ENCODE assay signal across 8 mouse cellular contexts in the genomic region with DNA sequence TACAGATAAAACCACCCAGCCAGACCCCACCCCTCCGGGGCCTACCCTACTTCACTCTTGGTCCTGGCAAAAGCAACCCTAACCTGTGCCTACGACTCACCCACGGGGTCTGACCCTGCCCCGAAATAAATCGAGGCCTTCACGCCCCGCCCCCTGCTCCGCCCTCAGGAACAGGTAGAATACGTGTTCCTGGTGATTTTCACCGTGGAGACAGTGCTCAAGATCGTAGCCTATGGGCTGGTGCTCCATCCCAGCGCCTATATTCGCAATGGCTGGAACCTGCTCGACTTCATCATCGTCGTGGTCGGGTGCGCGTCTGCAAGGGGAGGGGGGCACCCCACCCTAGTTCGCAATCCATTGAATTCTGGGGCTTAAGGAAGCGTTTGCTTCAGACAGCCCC. TPM values are rescaled to one million over a fixed set of nuclear protein-coding genes. Genes with fewer than 3 reads are reported as not detected.
DNase-seq lines count a peak whose midpoint lies in the region; ATAC-seq and TF ChIP-seq lines count a peak whose summit lies in the region.

No protein-coding gene starts in this region.

- H3K9ac ChIP-seq in heart, embryonic 11.5 days (ENCODE audit: low read depth, low read length) = no peak overlapping the region
- no peak overlapping the region for H3K9ac ChIP-seq in limb, embryonic 11.5 days (ENCODE audit: low read length)
- no peak overlapping the region for H3K9ac ChIP-seq in stomach, postnatal 0 days (ENCODE audit: low read length)

- 26% methylated on average over 21 of the region's 21 CpGs for WGBS in heart, embryonic 11.5 days (ENCODE audit: insufficient replicate concordance)
- WGBS in limb, embryonic 11.5 days = 26% methylated on average over 21 of the region's 21 CpGs
- WGBS in stomach, postnatal 0 days = 13% methylated on average over 21 of the region's 21 CpGs

- no peak for TF ChIP-seq CTCF in stomach, postnatal 0 days (IDR thresholded peaks at IDR 0.05; ENCODE audit: low read depth)

- peak overlapping the region; percentile 70 for H3K4me2 ChIP-seq in heart, embryonic 11.5 days
- H3K4me2 ChIP-seq in limb, embryonic 11.5 days (ENCODE audit: low read depth, severe bottlenecking) = peak overlapping the region; percentile 57
- peak overlapping the region; percentile 58 for H3K4me2 ChIP-seq in stomach, postnatal 0 days (replicated peaks; ENCODE audit: low read depth)

- no peak for DNase-seq in heart, adult 9 months (ENCODE audit: low spot score in 2 of 2)
- peak; percentile 10 for DNase-seq in right cerebral cortex, postnatal 25 days
- DNase-seq in right cerebral cortex, adult 18-20 months = no peak
- peak; percentile 21 for DNase-seq in limb, embryonic 11.5 days (ENCODE audit: low spot score)
- DNase-seq in stomach, postnatal 0 days (ENCODE audit: low spot score) = no peak
- DNase-seq in gastrocnemius, postnatal 10 days = no peak
- DNase-seq in adrenal gland, adult (ENCODE audit: inconsistent age in 2 of 2, low spot score in 1 of 2) = no peak

- H3K4me3 ChIP-seq in heart, embryonic 11.5 days (ENCODE audit: low read depth, low read length) = peak overlapping the region; percentile 38
- H3K4me3 ChIP-seq in limb, embryonic 11.5 days (ENCODE audit: low read depth, low read length) = peak overlapping the region; percentile 17
- peak overlapping the region; percentile 31 for H3K4me3 ChIP-seq in stomach, postnatal 0 days (ENCODE audit: low read depth, low read length)

- no peaks in the 10 kb centered on the region for H3K4me1 ChIP-seq in heart, embryonic 11.5 days (ENCODE audit: control insufficient read depth, insufficient read depth, low read length)
- H3K4me1 ChIP-seq in limb, embryonic 11.5 days (ENCODE audit: control insufficient read depth, insufficient read depth, low read length) = no peaks in the 10 kb centered on the region
- H3K4me1 ChIP-seq in stomach, postnatal 0 days (replicated peaks; ENCODE audit: control insufficient read depth, insufficient read depth) = no peaks in the 10 kb centered on the region

- TF ChIP-seq EP300 in stomach, postnatal 0 days (optimal IDR thresholded peaks at IDR 0.05) = no peak

- peaks cover 3% of the 10 kb centered on the region; the same call in 1 of the 2 replicates for H3K27me3 ChIP-seq in heart, embryonic 11.5 days (ENCODE audit: control insufficient read depth, insufficient read depth, low read length)
- H3K27me3 ChIP-seq in limb, embryonic 11.5 days (ENCODE audit: control insufficient read depth, insufficient read depth, low read length) = peaks cover 4% of the 10 kb centered on the region; the same call in 1 of the 2 replicates
- no peaks in the 10 kb centered on the region for H3K27me3 ChIP-seq in stomach, postnatal 0 days (ENCODE audit: control insufficient read depth, insufficient read depth, low read length)

- H3K36me3 ChIP-seq in heart, embryonic 11.5 days (ENCODE audit: control insufficient read depth, insufficient read depth, low read length) = no peaks in the 10 kb centered on the region
- H3K36me3 ChIP-seq in limb, embryonic 11.5 days (ENCODE audit: control insufficient read depth, insufficient read depth, low read length) = no peaks in the 10 kb centered on the region
- H3K36me3 ChIP-seq in stomach, postnatal 0 days (ENCODE audit: control insufficient read depth, insufficient read depth, low read length) = no peaks in the 10 kb centered on the region

- no peak for ATAC-seq in heart, embryonic 11.5 days (replicated peaks; ENCODE audit: insufficient number of reproducible peaks, low FRiP score, low TSS enrichment)
- ATAC-seq in limb, embryonic 11.5 days (ENCODE audit: insufficient number of reproducible peaks, low FRiP score, low TSS enrichment, low read depth) = no peak
- no peak for ATAC-seq in stomach, postnatal 0 days (ENCODE audit: low FRiP score, low TSS enrichment)

- no peak overlapping the region for H3K27ac ChIP-seq in heart, embryonic 11.5 days (ENCODE audit: low read depth, low read length)
- no peak overlapping the region for H3K27ac ChIP-seq in limb, embryonic 11.5 days (replicated peaks; ENCODE audit: low read depth, low read length)
- no peak overlapping the region for H3K27ac ChIP-seq in stomach, postnatal 0 days (replicated peaks)

- H3K9me3 ChIP-seq in heart, embryonic 11.5 days (replicated peaks; ENCODE audit: control insufficient read depth, low read length) = no peaks in the 10 kb centered on the region
- no peaks in the 10 kb centered on the region for H3K9me3 ChIP-seq in limb, embryonic 11.5 days (ENCODE audit: control insufficient read depth, low read length)
- H3K9me3 ChIP-seq in stomach, postnatal 0 days (ENCODE audit: control insufficient read depth, low read length) = no peaks in the 10 kb centered on the region

RNA-seq across cellular contexts. Expression of gene Cacna1f, which starts 3.2 kb away (rescaled TPM):
- polyA plus RNA-seq in heart, embryonic 11.5 days (2014; fragmentation: Nextera tagmentation; extraction: Ambion mirVana) = not detected in 2 replicates
- polyA plus RNA-seq in limb, embryonic 11.5 days (2014; fragmentation: Nextera tagmentation; extraction: Ambion mirVana) = not detected in 2 replicates
- polyA plus RNA-seq in stomach, postnatal 0 days (2015; fragmentation: Nextera tagmentation; extraction: Ambion mirVana) = not detected in 2 replicates
- not detected for total RNA-seq in gastrocnemius, postnatal 10 days (2021)

RNA-seq across cellular contexts. Expression of gene Ccdc22, which starts 4.7 kb away (rescaled TPM):
- 17.4 and 18.7 TPM in 2 replicates for polyA plus RNA-seq in heart, embryonic 11.5 days (2014; fragmentation: Nextera tagmentation; extraction: Ambion mirVana)
- polyA plus RNA-seq in limb, embryonic 11.5 days (2014; fragmentation: Nextera tagmentation; extraction: Ambion mirVana) = 29.8 and 31.2 TPM in 2 replicates
- polyA plus RNA-seq in stomach, postnatal 0 days (2015; fragmentation: Nextera tagmentation; extraction: Ambion mirVana) = 13.8 and 14.0 TPM in 2 replicates
- 10 to 100 TPM; 11.1 to 11.2 TPM for total RNA-seq in gastrocnemius, postnatal 10 days (2021)

RNA-seq across cellular contexts. Expression of gene Syp, which starts 28.2 kb away (rescaled TPM):
- 0.74 and 1.6 TPM in 2 replicates for polyA plus RNA-seq in heart, embryonic 11.5 days (2014; fragmentation: Nextera tagmentation; extraction: Ambion mirVana)
- 0.56 and 0.61 TPM in 2 replicates for polyA plus RNA-seq in limb, embryonic 11.5 days (2014; fragmentation: Nextera tagmentation; extraction: Ambion mirVana)
- 6.5 and 6.8 TPM in 2 replicates for polyA plus RNA-seq in stomach, postnatal 0 days (2015; fragmentation: Nextera tagmentation; extraction: Ambion mirVana)
- 1 to 10 TPM; 2.4 TPM for total RNA-seq in gastrocnemius, postnatal 10 days (2021)

RNA-seq across cellular contexts. Expression of gene Ppp1r3f, which starts 36.0 kb away (rescaled TPM):
- polyA plus RNA-seq in heart, embryonic 11.5 days (2014; fragmentation: Nextera tagmentation; extraction: Ambion mirVana) = 1.1 and 1.6 TPM in 2 replicates
- polyA plus RNA-seq in limb, embryonic 11.5 days (2014; fragmentation: Nextera tagmentation; extraction: Ambion mirVana) = 0.88 and 1.6 TPM in 2 replicates
- polyA plus RNA-seq in stomach, postnatal 0 days (2015; fragmentation: Nextera tagmentation; extraction: Ambion mirVana) = 0.79 and 1.0 TPM in 2 replicates
- 1 to 10 TPM; 1.3 to 1.8 TPM for total RNA-seq in gastrocnemius, postnatal 10 days (2021)

RNA-seq across cellular contexts. Expression of gene Foxp3, which starts 36.6 kb away (rescaled TPM):
- polyA plus RNA-seq in heart, embryonic 11.5 days (2014; fragmentation: Nextera tagmentation; extraction: Ambion mirVana) = 0.07 TPM in 1 of 2 replicates, not detected in the other
- polyA plus RNA-seq in limb, embryonic 11.5 days (2014; fragmentation: Nextera tagmentation; extraction: Ambion mirVana) = 0.05 and 0.06 TPM in 2 replicates
- not detected in 2 replicates for polyA plus RNA-seq in stomach, postnatal 0 days (2015; fragmentation: Nextera tagmentation; extraction: Ambion mirVana)
- total RNA-seq in gastrocnemius, postnatal 10 days (2021) = under 1 TPM in 1 of 2 experiments, not detected in 1; 0.32 TPM

Comparison
In these comparisons a context has a peak if more than half of its experiments do, and no peak if none do; other contexts are left out.
1. DNase-seq: peak in right cerebral cortex, postnatal 25 days (single experiment) and limb, embryonic 11.5 days (single experiment); none in heart, adult 9 months (0 of 2), right cerebral cortex, adult 18-20 months (single experiment), stomach, postnatal 0 days (single experiment), gastrocnemius, postnatal 10 days (single experiment) and adrenal gland, adult (0 of 2).
2. Peak in every context shown above with its lines, with median percentiles within 50 percentile points of each other: H3K4me2 ChIP-seq and H3K4me3 ChIP-seq.